ENCODE assay signal across 9 mouse cellular contexts in the genomic region with DNA sequence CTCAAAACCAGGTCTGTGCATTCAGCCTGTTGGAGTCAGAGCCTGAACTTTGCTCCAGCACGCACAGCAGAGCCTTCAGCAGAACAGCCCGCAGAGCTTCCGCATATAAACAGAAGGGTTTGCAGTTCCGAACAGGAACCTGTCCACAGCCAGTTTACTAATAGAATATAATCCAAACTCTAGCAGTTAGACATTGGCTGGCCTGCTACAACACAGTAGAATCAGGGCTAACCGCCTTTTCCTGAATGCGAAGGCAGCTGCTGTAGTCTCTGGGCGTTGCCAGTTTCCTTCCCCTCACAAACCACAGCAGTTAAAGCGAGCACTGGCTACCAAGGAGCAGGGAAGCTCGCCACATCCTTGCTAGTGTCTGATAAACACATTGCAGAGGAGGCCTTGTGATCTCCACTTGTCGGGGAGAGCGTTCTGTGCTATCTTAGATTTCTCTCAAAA. TPM values are rescaled to one million over a fixed set of nuclear protein-coding genes. Genes with fewer than 3 reads are reported as not detected.
DNase-seq lines count a peak whose midpoint lies in the region; ATAC-seq lines count a peak whose summit lies in the region.
"Had no signal": no experiment of that assay in that cellular context is flagged by ENCODE, and none has a peak within 500 bp of the region (broad histone marks: within the 10 kb centered on the region; RNA-seq: fewer than 3 reads in every experiment).

No protein-coding gene starts in this region.

- no peaks in the 10 kb centered on the region for H3K27me3 ChIP-seq in heart, embryonic 12.5 days (replicated peaks)
- no peaks in the 10 kb centered on the region for H3K27me3 ChIP-seq in forebrain, embryonic 15.5 days
- H3K27me3 ChIP-seq: heart, embryonic 13.5 days had no signal

- no peaks in the 10 kb centered on the region for H3K36me3 ChIP-seq in heart, embryonic 12.5 days
- no peaks in the 10 kb centered on the region for H3K36me3 ChIP-seq in forebrain, embryonic 15.5 days
- H3K36me3 ChIP-seq: heart, embryonic 13.5 days had no signal

- no peak overlapping the region for H3K4me2 ChIP-seq in heart, embryonic 12.5 days
- no peak overlapping the region for H3K4me2 ChIP-seq in forebrain, embryonic 15.5 days (replicated peaks)
- H3K4me2 ChIP-seq: heart, embryonic 13.5 days had no signal

- intact Hi-C loops in heart, postnatal 36 days (cut with DNase I) = no loop called here

- no peak overlapping the region for H3K27ac ChIP-seq in heart, embryonic 12.5 days (ENCODE audit: poor library complexity, severe bottlenecking)
- no peak overlapping the region for H3K27ac ChIP-seq in forebrain, embryonic 15.5 days (replicated peaks)
- H3K27ac ChIP-seq: heart, embryonic 13.5 days had no signal

- peak; percentile 52 to 87 for DNase-seq in heart, adult 18-20 months
- peak; percentile 51 to 52 for DNase-seq in heart, postnatal 36 days
- peak; percentile 73 for DNase-seq in lung, postnatal 36 days
- DNase-seq in thymus, postnatal 10 days (ENCODE audit: low spot score in 2 of 2) = peak; percentile 76 to 80
- DNase-seq in cerebellum, postnatal 36 days = no peak
- DNase-seq in embryo, embryonic 11 days = no peak

- 58% methylated on average over 11 of the region's 11 CpGs for WGBS in heart, embryonic 12.5 days
- 89% methylated on average over 11 of the region's 11 CpGs for WGBS in forebrain, embryonic 15.5 days

- H3K9ac ChIP-seq in heart, embryonic 12.5 days = no peak overlapping the region
- H3K9ac ChIP-seq in forebrain, embryonic 15.5 days (replicated peaks) = no peak overlapping the region
- H3K9ac ChIP-seq: heart, embryonic 13.5 days had no signal

- H3K4me3 ChIP-seq in heart, embryonic 12.5 days = no peak overlapping the region
- no peak overlapping the region for H3K4me3 ChIP-seq in forebrain, embryonic 15.5 days
- H3K4me3 ChIP-seq: heart, embryonic 13.5 days had no signal

- H3K4me1 ChIP-seq in heart, embryonic 12.5 days (replicated peaks) = no peaks in the 10 kb centered on the region
- H3K4me1 ChIP-seq in forebrain, embryonic 15.5 days = no peaks in the 10 kb centered on the region
- H3K4me1 ChIP-seq: heart, embryonic 13.5 days had no signal

- H3K9me3 ChIP-seq in heart, embryonic 12.5 days (replicated peaks) = no peaks in the 10 kb centered on the region
- no peaks in the 10 kb centered on the region for H3K9me3 ChIP-seq in forebrain, embryonic 15.5 days
- H3K9me3 ChIP-seq: heart, embryonic 13.5 days had no signal

- ATAC-seq in heart, embryonic 12.5 days (ENCODE audit: insufficient number of reproducible peaks, low FRiP score) = no peak
- ATAC-seq in forebrain, embryonic 15.5 days (replicated peaks) = no peak

RNA-seq across cellular contexts. Expression of gene Pex5, which starts 39.4 kb away (rescaled TPM):
- 10 to 100 TPM; 24.0 to 26.5 TPM for total RNA-seq in heart, adult 18-20 months (2021)
- polyA plus RNA-seq in heart, embryonic 12.5 days (2016; fragmentation: Nextera tagmentation; extraction: Ambion mirVana) = 23.7 and 25.4 TPM in 2 replicates
- total RNA-seq in heart, postnatal 36 days (2021) = 10 to 100 TPM; 26.9 to 28.7 TPM
- polyA plus RNA-seq in forebrain, embryonic 15.5 days (2015; fragmentation: Nextera tagmentation; extraction: Ambion mirVana) = 82.9 and 84.4 TPM in 2 replicates

Comparison
In these comparisons a context has a peak if more than half of its experiments do, and no peak if none do; other contexts are left out.
1. DNase-seq: peak in heart, adult 18-20 months (2 of 2), heart, postnatal 36 days (2 of 2), lung, postnatal 36 days (single experiment) and thymus, postnatal 10 days (2 of 2); none in cerebellum, postnatal 36 days (0 of 2) and embryo, embryonic 11 days (single experiment).